Mouse (Mus musculus) CH12.LX (cell line): ENCODE results near the gene Mtmr10.

ENCODE experiments used
- CTCF ChIP-seq, 2 experiments: IDR thresholded peaks in 1 of 2; conservative IDR thresholded peaks in 1 of 2; 2 replicates each; pipeline ENCODE4 v1.5.1; 2011 to 2012; ENCODE audit warnings: low read depth in 2 of 2, low read length in 2 of 2, improper control_type of control experiment in 1 of 2, inconsistent platforms in 1 of 2, mild to moderate bottlenecking in 1 of 2, moderate library complexity in 1 of 2
- E2F4 ChIP-seq: IDR thresholded peaks from 2 replicates; pipeline ENCODE4 v1.6.1; 2011; ENCODE audit warnings: low read depth, low read length, improper control_type of control experiment; ENCODE audit not compliant: insufficient replicate concordance
- EP300 ChIP-seq: IDR thresholded peaks from 2 replicates; pipeline ENCODE4 v1.6.1; 2011; ENCODE audit warnings: low read length, improper control_type of control experiment
- HCFC1 ChIP-seq: IDR thresholded peaks from 2 replicates; pipeline ENCODE4 v1.6.1; 2012; ENCODE audit warnings: low read depth, mild to moderate bottlenecking, inconsistent platforms, low read length, improper control_type of control experiment
- MAX ChIP-seq: IDR thresholded peaks from 2 replicates; pipeline ENCODE4 v1.6.1; 2011; ENCODE audit warnings: low read length, improper control_type of control experiment
- NELFE ChIP-seq: IDR thresholded peaks from 2 replicates; pipeline ENCODE4 v1.6.1; 2011; ENCODE audit warnings: low read depth, low read length, improper control_type of control experiment
- NRF1 ChIP-seq: IDR thresholded peaks from 2 replicates; pipeline ENCODE4 v1.6.1; 2014; ENCODE audit warnings: low read depth, mild to moderate bottlenecking, inconsistent platforms, low read length, improper control_type of control experiment, moderate library complexity
- PAX5 ChIP-seq: IDR thresholded peaks from 2 replicates; pipeline ENCODE4 v1.6.1; 2012; ENCODE audit warnings: low read length, inconsistent platforms, mixed read lengths
- POLR2A ChIP-seq: IDR thresholded peaks from 2 replicates; pipeline ENCODE4 v1.6.1; 2011; ENCODE audit warnings: low read depth, mild to moderate bottlenecking, improper control_type of control experiment, low read length
- POLR2AphosphoS2 ChIP-seq: IDR thresholded peaks from 2 replicates; pipeline ENCODE4 v1.6.1; 2011; ENCODE audit warnings: low read depth, low read length, improper control_type of control experiment
- SMC3 ChIP-seq: IDR thresholded peaks from 2 replicates; pipeline ENCODE4 v1.6.1; 2011; ENCODE audit warnings: low read depth, low read length, improper control_type of control experiment
- TCF12 ChIP-seq: IDR thresholded peaks from 2 replicates; pipeline ENCODE4 v1.6.1; 2014; ENCODE audit warnings: low read depth, mild to moderate bottlenecking, inconsistent platforms, low read length, improper control_type of control experiment
- ZNF384 ChIP-seq: IDR thresholded peaks from 2 replicates; pipeline ENCODE4 v1.6.1; 2012; ENCODE audit warnings: low read depth, low read length, improper control_type of control experiment, inconsistent platforms

DNA sequence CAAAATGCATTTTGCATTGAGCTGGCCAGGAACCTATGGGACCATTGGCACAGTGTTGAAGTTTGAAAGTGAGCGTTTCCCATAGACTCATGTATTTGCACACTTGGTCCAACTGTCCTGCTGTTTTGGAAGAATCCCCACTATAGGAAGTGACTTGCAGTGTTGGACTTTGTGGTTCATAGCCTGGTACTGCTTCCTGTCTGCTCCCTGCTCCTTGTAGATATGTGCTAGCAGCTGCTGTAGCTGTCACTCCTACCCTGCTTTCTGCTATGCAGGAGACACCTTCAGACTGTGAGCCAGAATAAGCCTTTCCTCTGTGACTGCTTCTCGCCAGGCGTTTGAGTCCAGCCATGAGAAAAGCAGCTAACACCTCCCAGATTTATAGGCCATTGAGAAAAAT lies 43.9 kb downstream of the Mtmr10 start:
- TF ChIP-seq MAX (no peak), EP300 (no peak), CTCF (conservative IDR thresholded peaks at IDR 0.05 in 1 of 2, IDR thresholded peaks at IDR 0.05 in 1 of 2; ENCODE audit: low read depth in 2 of 2, low read length in 2 of 2) (no peak), TCF12 (no peak), POLR2AphosphoS2 (no peak), E2F4 (no peak), NELFE (no peak), POLR2A (no peak), ZNF384 (no peak), HCFC1 (no peak), PAX5 (no peak), NRF1 (no peak), SMC3 (no peak)
